Mouse (Mus musculus): ENCODE measurements around the gene Slc25a51. TPM values are rescaled to one million over a fixed set of nuclear protein-coding genes. Genes with fewer than 3 reads are reported as not detected.
"Not testable (repeated sequence)": the region's sequence is repeated elsewhere in the genome, so short reads cannot be mapped to it uniquely, and the experiment has no call there.

The Slc25a51 gene
- polyA plus RNA-seq, 1 experiment = 45.7 TPM

GRCm38 (mm10) chr4:45402281-45402680, 6.3 kb downstream of the Slc25a51 start:
- Histone ChIP-seq H3K27me3 (ENCODE audit: control insufficient read depth, insufficient read depth, low read length, poor library complexity, severe bottlenecking) (no peaks in the 10 kb centered on the region), H3K27ac (ENCODE audit: insufficient read depth, low read length) (no peak overlapping the region), H3K9ac (ENCODE audit: low read depth, poor library complexity, severe bottlenecking) (no peak overlapping the region), H3K4me1 (ENCODE audit: control insufficient read depth, insufficient read depth, low read length) (no peaks in the 10 kb centered on the region), H3K36me3 (ENCODE audit: control insufficient read depth, insufficient read depth, low read length, poor library complexity, severe bottlenecking) (peaks cover 18% of the 10 kb centered on the region), H3K9me3 (replicated peaks; ENCODE audit: control insufficient read depth, insufficient read depth, low read length, poor library complexity, severe bottlenecking) (no peaks in the 10 kb centered on the region), H3K4me3 (ENCODE audit: low read depth, low read length) (no peak overlapping the region)
- TF ChIP-seq EP300 (IDR thresholded peaks at IDR 0.05; ENCODE audit: insufficient read depth, low read depth, low read length) = no peak
- no peak for TF ChIP-seq CTCF (IDR thresholded peaks at IDR 0.05; ENCODE audit: low read depth, low read length)
- TF ChIP-seq POLR2A (IDR thresholded peaks at IDR 0.05; ENCODE audit: insufficient read depth, low read length) = no peak

DNA sequence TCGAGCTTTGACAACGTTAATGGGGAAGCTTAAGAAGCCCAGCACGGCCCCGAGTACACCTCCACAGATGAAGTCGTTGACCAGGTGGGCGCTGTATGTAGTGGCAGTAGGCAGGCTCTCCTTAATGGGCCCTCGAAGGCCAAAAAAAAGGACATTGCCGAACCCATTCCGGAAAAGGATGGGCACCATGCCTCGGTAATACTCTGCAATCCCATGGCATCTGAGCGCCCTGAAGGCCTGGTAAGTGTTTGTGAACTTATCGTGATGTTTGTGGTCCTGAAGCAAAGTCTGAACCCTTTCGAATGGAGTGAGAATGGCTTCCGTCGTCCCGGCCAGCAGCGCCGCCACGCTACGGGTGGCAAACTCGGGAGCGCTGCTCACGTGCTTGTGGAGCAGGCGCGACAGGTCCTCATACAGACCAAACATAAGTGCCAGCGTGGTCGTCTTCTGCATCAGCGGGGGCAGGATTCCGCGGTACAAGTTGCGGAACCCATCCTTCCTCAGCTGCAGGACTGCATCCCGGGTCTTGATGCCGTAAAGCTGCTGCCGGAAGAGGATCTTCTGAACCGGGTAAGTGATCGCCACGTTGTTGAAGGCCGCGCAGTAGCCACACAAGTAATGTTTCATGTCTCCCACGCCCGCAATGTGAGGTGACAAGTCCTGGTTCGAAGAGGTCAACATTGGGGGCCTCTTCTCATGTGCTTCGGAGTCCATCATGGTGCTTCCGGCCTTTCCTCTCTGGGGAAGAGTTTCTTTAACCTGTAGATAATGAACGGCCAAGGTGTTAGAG, 8.9 kb downstream of the Slc25a51 start:
- Histone ChIP-seq H3K36me3 (ENCODE audit: control insufficient read depth, insufficient read depth, low read length, poor library complexity, severe bottlenecking) (peaks cover 18% of the 10 kb centered on the region), H3K4me3 (ENCODE audit: low read depth, low read length) (no peak overlapping the region), H3K27ac (ENCODE audit: insufficient read depth, low read length) (no peak overlapping the region), H3K9me3 (replicated peaks; ENCODE audit: control insufficient read depth, insufficient read depth, low read length, poor library complexity, severe bottlenecking) (no peaks in the 10 kb centered on the region), H3K9ac (ENCODE audit: low read depth, poor library complexity, severe bottlenecking) (no peak overlapping the region), H3K27me3 (ENCODE audit: control insufficient read depth, insufficient read depth, low read length, poor library complexity, severe bottlenecking) (no peaks in the 10 kb centered on the region), H3K4me1 (ENCODE audit: control insufficient read depth, insufficient read depth, low read length) (no peaks in the 10 kb centered on the region)
- TF ChIP-seq EP300 (IDR thresholded peaks at IDR 0.05; ENCODE audit: insufficient read depth, low read depth, low read length) (no peak), POLR2A (IDR thresholded peaks at IDR 0.05; ENCODE audit: insufficient read depth, low read length) (no peak), CTCF (IDR thresholded peaks at IDR 0.05; ENCODE audit: low read depth, low read length) (no peak)

- H3K27me3 ChIP-seq (ENCODE audit: control insufficient read depth, insufficient read depth, low read length, poor library complexity, severe bottlenecking); H3K4me3 ChIP-seq (ENCODE audit: low read depth, low read length); H3K27ac ChIP-seq (ENCODE audit: insufficient read depth, low read length); H3K9ac ChIP-seq (ENCODE audit: low read depth, poor library complexity, severe bottlenecking); H3K4me1 ChIP-seq (ENCODE audit: control insufficient read depth, insufficient read depth, low read length); H3K9me3 ChIP-seq (replicated peaks; ENCODE audit: control insufficient read depth, insufficient read depth, low read length, poor library complexity, severe bottlenecking): not testable (repeated sequence)
- peaks cover 15% of the 10 kb centered on the region for H3K36me3 ChIP-seq (ENCODE audit: control insufficient read depth, insufficient read depth, low read length, poor library complexity, severe bottlenecking)
These were observed 10.3 kb downstream of the Slc25a51 start for GRCm38 (mm10) chr4:45398315-45398714.

DNA sequence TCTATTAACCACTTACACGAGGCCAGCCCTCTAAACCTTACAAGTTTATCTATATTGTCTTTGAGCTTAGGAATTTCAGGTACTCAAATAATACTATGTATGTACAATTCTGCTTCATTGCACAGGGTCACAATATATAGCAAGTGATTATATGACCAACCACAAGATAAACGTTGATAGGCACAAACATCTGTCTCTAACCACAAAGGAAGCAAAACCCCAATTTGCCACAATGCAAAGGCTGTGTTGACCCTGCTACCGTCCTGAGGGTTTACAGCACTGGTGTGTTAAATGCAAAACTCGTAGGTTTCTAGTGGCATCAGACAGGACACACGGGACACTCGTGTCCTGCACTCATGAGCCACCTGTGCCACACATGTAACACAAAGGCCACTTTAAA, 12.4 kb downstream of the Slc25a51 start:
- H3K36me3 ChIP-seq (ENCODE audit: control insufficient read depth, insufficient read depth, low read length, poor library complexity, severe bottlenecking) = peaks cover 15% of the 10 kb centered on the region
- not testable (repeated sequence) for H3K4me3 ChIP-seq (ENCODE audit: low read depth, low read length); H3K9ac ChIP-seq (ENCODE audit: low read depth, poor library complexity, severe bottlenecking); H3K27me3 ChIP-seq (ENCODE audit: control insufficient read depth, insufficient read depth, low read length, poor library complexity, severe bottlenecking); H3K4me1 ChIP-seq (ENCODE audit: control insufficient read depth, insufficient read depth, low read length); H3K27ac ChIP-seq (ENCODE audit: insufficient read depth, low read length); H3K9me3 ChIP-seq (replicated peaks; ENCODE audit: control insufficient read depth, insufficient read depth, low read length, poor library complexity, severe bottlenecking)

DNA sequence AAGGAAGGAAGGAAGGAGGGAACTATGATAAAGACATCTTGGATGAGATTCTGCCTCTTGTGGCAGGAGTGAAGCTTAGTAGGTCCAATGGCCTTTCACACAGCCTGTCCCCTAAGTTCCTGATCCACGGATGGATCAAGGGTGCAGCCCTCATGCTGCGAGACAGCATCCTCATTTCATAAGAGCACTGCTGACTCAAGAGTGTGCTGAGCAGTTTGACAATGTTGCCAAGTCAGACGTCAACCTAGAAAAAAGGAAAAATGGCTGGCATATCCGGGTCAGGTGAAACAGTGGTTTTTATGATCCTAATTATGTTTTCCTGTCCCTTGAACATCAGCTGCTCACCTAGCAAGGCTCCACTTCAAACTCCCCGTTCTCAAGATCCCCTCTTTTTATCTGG, 14.9 kb downstream of the Slc25a51 start:
- Histone ChIP-seq H3K27me3 (ENCODE audit: control insufficient read depth, insufficient read depth, low read length, poor library complexity, severe bottlenecking) (no peaks in the 10 kb centered on the region), H3K4me3 (ENCODE audit: low read depth, low read length) (no peak overlapping the region), H3K4me1 (ENCODE audit: control insufficient read depth, insufficient read depth, low read length) (no peaks in the 10 kb centered on the region), H3K9ac (ENCODE audit: low read depth, poor library complexity, severe bottlenecking) (no peak overlapping the region), H3K9me3 (replicated peaks; ENCODE audit: control insufficient read depth, insufficient read depth, low read length, poor library complexity, severe bottlenecking) (no peaks in the 10 kb centered on the region), H3K27ac (ENCODE audit: insufficient read depth, low read length) (no peak overlapping the region), H3K36me3 (ENCODE audit: control insufficient read depth, insufficient read depth, low read length, poor library complexity, severe bottlenecking) (peaks cover 6% of the 10 kb centered on the region)
- TF ChIP-seq EP300 (IDR thresholded peaks at IDR 0.05; ENCODE audit: insufficient read depth, low read depth, low read length) (no peak), POLR2A (IDR thresholded peaks at IDR 0.05; ENCODE audit: insufficient read depth, low read length) (no peak), CTCF (IDR thresholded peaks at IDR 0.05; ENCODE audit: low read depth, low read length) (no peak)

GRCm38 (mm10) chr4:45392994-45393393, 15.6 kb downstream of the Slc25a51 start:
- no peak for TF ChIP-seq EP300 (IDR thresholded peaks at IDR 0.05; ENCODE audit: insufficient read depth, low read depth, low read length)
- no peak for TF ChIP-seq POLR2A (IDR thresholded peaks at IDR 0.05; ENCODE audit: insufficient read depth, low read length)
- no peak for TF ChIP-seq CTCF (IDR thresholded peaks at IDR 0.05; ENCODE audit: low read depth, low read length)
- Histone ChIP-seq H3K36me3 (ENCODE audit: control insufficient read depth, insufficient read depth, low read length, poor library complexity, severe bottlenecking) (0 out of 2 replicates have a peak, but pooled peaks cover 3% of the 10 kb centered on the region), H3K27me3 (ENCODE audit: control insufficient read depth, insufficient read depth, low read length, poor library complexity, severe bottlenecking) (no peaks in the 10 kb centered on the region), H3K4me1 (ENCODE audit: control insufficient read depth, insufficient read depth, low read length) (no peaks in the 10 kb centered on the region), H3K4me3 (ENCODE audit: low read depth, low read length) (no peak overlapping the region), H3K9me3 (replicated peaks; ENCODE audit: control insufficient read depth, insufficient read depth, low read length, poor library complexity, severe bottlenecking) (no peaks in the 10 kb centered on the region), H3K27ac (ENCODE audit: insufficient read depth, low read length) (no peak overlapping the region), H3K9ac (ENCODE audit: low read depth, poor library complexity, severe bottlenecking) (no peak overlapping the region)
